Mouse (Mus musculus) kidney, embryonic 15.5 days (tissue): ENCODE measurements around the gene Cux1. TPM values are rescaled to one million over a fixed set of nuclear protein-coding genes. Genes with fewer than 3 reads are reported as not detected.
A peak's percentile ranks its signal among the peaks of the same experiment; 100 is the strongest.

ENCODE experiments used
- ATAC-seq: fragments of 200-750 bp; cut with Nextera tagmentation; replicated peaks from 2 replicates; pipeline ENCODE4 v1.8.0; 2017; ENCODE audit warnings: moderate TSS enrichment; ENCODE audit not compliant: low FRiP score
- H3K27ac ChIP-seq: fragments of 300-500 bp; sonication (generic); 2 replicates; pipeline ENCODE4 v1.5.1; 2015; ENCODE audit warnings: mild to moderate bottlenecking, inconsistent platforms
- H3K27me3 ChIP-seq: fragments of 300-500 bp; sonication (generic); 2 replicates; pipeline ENCODE4 v1.6.1; 2015; ENCODE audit warnings: inconsistent platforms
- H3K36me3 ChIP-seq: fragments of 300-500 bp; sonication (generic); 2 replicates; pipeline ENCODE4 v1.6.1; 2015; ENCODE audit warnings: inconsistent platforms
- H3K4me1 ChIP-seq: fragments of 300-500 bp; sonication (generic); 2 replicates; pipeline ENCODE4 v1.6.1; 2015; ENCODE audit warnings: inconsistent platforms
- H3K4me2 ChIP-seq: fragments of 300-500 bp; sonication (generic); 2 replicates; pipeline ENCODE4 v1.6.1; 2015; ENCODE audit warnings: moderate library complexity, mild to moderate bottlenecking, inconsistent platforms
- H3K4me3 ChIP-seq: fragments of 300-500 bp; sonication (generic); replicated peaks from 2 replicates; pipeline ENCODE4 v1.5.1; 2015; ENCODE audit warnings: mild to moderate bottlenecking, inconsistent platforms
- H3K9ac ChIP-seq: fragments of 300-500 bp; sonication (generic); 2 replicates; pipeline ENCODE4 v1.6.1; 2015; ENCODE audit warnings: mild to moderate bottlenecking, inconsistent platforms
- H3K9me3 ChIP-seq: fragments of 300-500 bp; sonication (generic); replicated peaks from 2 replicates; pipeline ENCODE4 v1.6.1; 2016; ENCODE audit warnings: inconsistent platforms
- WGBS: fragments of 180-500 bp; shearing (Covaris S2); methylation state at CpG from one replicate; pipeline ENCODE4 v1.1.7; 2015; ENCODE audit warnings: mixed read lengths; 5-methylcytosine and 5-hydroxymethylcytosine counted together
- polyA plus RNA-seq: library from polyadenylated mRNA; unstranded; fragments of >200 nt; fragmentation: Nextera tagmentation; extraction: Ambion mirVana; gene quantifications from 2 replicates; pipeline ENCODE4 v1.2.1, GENCODE M21; 2015

Cux1 gene
- polyA plus RNA-seq, 1 experiment from 2014 or later, result 110 TPM

DNA sequence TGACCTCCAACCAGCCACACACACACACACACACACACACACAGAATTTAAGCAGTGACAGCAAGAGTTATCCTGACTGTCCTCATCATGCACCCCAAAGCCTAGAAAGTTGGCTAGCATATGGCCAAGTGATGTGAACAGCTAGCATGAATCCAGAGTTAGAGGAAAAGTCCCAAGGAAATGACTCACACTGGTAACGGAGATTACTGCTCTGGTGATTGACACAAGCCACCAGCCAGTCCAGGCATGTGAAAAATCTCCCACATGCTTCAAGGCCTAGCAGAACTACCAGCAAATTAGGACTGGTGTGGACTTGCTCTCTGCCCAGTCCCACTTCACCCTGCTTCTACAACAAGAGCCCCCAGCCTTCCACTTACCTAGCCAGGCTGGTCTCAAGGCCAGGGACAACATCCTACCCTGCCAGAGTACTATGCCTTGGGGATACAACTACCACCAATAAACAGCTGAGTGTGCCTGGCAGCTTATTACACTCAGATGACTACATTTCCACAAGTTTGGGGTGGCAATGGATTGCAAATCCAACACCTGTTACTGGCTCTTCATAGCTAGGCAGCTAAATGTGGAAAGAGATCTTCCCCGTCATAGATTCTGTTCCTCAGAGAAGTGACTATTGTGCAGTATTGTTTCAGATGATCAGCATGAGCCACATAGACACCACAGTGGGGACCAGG is 35.5 kb downstream of the Cux1 start:
- H3K27ac ChIP-seq, result no peak overlapping the region
- H3K4me2 ChIP-seq, result no peak overlapping the region
- WGBS, result 78% methylated on average over 2 of the region's 2 CpGs
- ATAC-seq, result no peak
- H3K9me3 ChIP-seq, result no peaks in the 10 kb centered on the region
- H3K27me3 ChIP-seq, result no peaks in the 10 kb centered on the region
- H3K36me3 ChIP-seq, result no peaks in the 10 kb centered on the region
- no peak overlapping the region for H3K9ac ChIP-seq
- no peak overlapping the region for H3K4me3 ChIP-seq
- H3K4me1 ChIP-seq, result peaks cover 46% of the 10 kb centered on the region

DNA sequence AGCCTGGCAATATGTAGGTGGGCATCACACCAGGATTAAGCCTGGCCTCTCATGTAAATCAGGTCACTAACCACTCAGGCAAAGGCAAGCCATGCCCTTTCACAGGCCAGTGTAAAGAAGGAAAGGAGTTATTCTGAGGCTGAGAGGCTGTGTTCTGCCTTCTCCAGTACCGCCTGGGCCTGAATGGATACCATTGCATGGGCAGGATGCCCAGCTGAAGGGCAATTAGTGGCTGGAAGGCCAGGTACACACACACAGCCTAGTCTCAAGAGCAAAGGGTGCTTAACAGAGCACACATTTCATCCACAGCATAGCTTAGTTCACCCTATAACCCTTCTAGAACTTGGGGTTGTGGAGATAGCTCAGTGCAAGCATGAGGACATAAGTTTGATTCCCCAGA is 36.4 kb downstream of the Cux1 start:
- H3K9ac ChIP-seq, result no peak overlapping the region
- no peak for ATAC-seq
- H3K27ac ChIP-seq, result no peak overlapping the region
- H3K4me1 ChIP-seq, result peaks cover 46% of the 10 kb centered on the region
- H3K4me2 ChIP-seq, result no peak overlapping the region
- no peak overlapping the region for H3K4me3 ChIP-seq
- no peaks in the 10 kb centered on the region for H3K9me3 ChIP-seq
- 90% methylated on average over 1 of the region's 1 CpGs for WGBS
- no peaks in the 10 kb centered on the region for H3K36me3 ChIP-seq
- no peaks in the 10 kb centered on the region for H3K27me3 ChIP-seq

DNA sequence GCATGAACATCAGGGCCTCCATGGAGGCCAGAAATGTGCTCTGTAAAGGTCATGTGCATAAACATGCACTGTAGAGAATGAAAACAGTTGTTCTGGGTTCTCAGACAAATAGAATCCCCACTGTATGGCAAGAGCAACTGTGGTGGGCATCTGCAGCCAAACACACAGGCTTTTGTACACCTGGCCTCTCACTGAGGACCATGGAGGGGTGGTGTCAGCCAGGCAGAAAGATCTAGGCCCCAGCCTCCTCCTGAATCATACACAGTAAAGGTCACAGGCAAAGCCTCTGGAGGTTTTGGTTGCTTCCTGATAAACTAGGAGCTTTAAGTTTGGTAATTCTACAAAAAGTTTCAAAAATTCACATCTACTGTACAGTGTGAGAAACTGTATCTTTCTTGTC is 38.1 kb downstream of the Cux1 start:
- Histone ChIP-seq H3K4me3 (no peak overlapping the region), H3K27ac (no peak overlapping the region), H3K9me3 (no peaks in the 10 kb centered on the region), H3K4me1 (peaks cover 33% of the 10 kb centered on the region), H3K9ac (no peak overlapping the region), H3K4me2 (no peak overlapping the region), H3K27me3 (no peaks in the 10 kb centered on the region), H3K36me3 (no peaks in the 10 kb centered on the region)
- ATAC-seq, result no peak

DNA sequence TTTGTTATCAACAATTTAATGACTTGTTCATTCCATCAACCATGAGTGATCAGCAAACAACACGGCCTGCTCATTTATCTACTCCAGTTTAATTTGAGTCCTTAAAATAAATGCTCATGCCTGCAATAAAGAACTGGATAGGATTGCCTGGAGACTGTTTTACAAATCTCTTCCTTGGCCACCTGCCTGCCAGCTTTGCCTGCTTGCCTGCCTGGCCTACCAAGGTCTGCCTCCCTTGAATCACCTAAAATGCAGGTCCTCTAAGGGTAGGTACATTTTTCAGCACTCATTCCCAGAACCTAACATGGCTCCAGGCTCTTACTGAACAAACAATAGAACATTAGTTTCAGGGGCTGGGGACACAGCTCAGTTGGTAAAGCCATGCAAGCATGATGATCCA is 39.4 kb downstream of the Cux1 start:
- no peak for ATAC-seq
- Histone ChIP-seq H3K36me3 (no peaks in the 10 kb centered on the region), H3K9me3 (no peaks in the 10 kb centered on the region), H3K27me3 (no peaks in the 10 kb centered on the region), H3K4me1 (peaks cover 34% of the 10 kb centered on the region), H3K4me2 (no peak overlapping the region), H3K4me3 (no peak overlapping the region), H3K27ac (no peak overlapping the region), H3K9ac (no peak overlapping the region)
- WGBS, result 58% methylated on average over 1 of the region's 1 CpGs

DNA sequence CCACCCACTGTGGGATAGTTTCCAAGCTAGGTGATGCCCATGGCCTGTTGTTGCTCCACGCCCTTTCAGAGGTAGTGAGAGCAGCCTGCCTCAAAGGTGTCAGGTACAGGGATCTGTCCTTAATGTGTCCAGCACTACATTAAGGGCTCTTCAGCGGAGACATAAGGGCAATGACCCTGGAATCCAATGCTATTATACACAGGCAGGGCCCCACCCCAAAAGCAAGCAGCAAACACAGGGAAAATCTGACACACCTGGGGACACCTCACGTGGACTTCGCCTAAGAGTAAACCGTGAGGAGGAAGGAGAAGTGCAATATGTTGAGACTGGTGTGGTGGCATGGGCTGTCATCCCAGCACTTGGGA is 40.8 kb downstream of the Cux1 start:
- Histone ChIP-seq H3K9ac (no peak overlapping the region), H3K4me1 (peaks cover 36% of the 10 kb centered on the region), H3K4me2 (no peak overlapping the region), H3K27ac (no peak overlapping the region), H3K27me3 (no peaks in the 10 kb centered on the region), H3K4me3 (no peak overlapping the region), H3K36me3 (no peaks in the 10 kb centered on the region), H3K9me3 (no peaks in the 10 kb centered on the region)
- WGBS, result 91% methylated on average over 5 of the region's 5 CpGs
- ATAC-seq, result no peak

DNA sequence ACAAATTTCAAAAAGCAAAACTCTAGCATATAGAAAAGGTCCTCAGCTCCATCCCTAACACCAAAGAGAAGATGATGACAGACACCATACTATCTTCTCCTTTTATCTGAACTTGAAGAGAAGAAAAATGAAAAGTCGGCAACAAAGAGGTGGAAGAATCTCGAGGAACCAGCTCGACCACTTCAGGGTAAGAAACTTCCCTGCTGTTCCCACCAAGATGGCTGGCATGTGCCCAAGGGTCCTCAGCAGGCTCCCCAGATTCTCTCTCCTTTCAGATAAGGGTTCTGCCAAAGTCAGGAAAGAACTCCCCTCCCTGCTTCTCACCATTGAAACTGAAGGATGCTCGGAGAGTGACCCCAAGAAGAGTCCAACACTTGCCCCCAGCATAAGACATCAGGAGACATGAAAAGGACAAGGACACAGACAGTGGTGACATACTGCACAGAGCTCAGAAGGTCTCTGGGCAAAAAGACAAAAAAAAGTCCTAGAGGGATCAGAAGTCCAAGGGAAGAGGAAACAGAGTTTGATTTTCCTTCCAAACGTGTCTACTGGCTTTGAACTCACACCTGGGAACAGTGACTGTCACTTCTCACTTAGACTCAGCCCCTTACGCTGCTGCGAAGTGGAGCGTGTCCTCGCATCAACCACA is 41.3 kb downstream of the Cux1 start:
- 77% methylated on average over 9 of the region's 9 CpGs for WGBS
- Histone ChIP-seq H3K36me3 (no peaks in the 10 kb centered on the region), H3K9ac (no peak overlapping the region), H3K9me3 (no peaks in the 10 kb centered on the region), H3K4me1 (peaks cover 36% of the 10 kb centered on the region), H3K4me3 (no peak overlapping the region), H3K27me3 (no peaks in the 10 kb centered on the region), H3K4me2 (no peak overlapping the region), H3K27ac (no peak overlapping the region)
- ATAC-seq, result no peak

DNA sequence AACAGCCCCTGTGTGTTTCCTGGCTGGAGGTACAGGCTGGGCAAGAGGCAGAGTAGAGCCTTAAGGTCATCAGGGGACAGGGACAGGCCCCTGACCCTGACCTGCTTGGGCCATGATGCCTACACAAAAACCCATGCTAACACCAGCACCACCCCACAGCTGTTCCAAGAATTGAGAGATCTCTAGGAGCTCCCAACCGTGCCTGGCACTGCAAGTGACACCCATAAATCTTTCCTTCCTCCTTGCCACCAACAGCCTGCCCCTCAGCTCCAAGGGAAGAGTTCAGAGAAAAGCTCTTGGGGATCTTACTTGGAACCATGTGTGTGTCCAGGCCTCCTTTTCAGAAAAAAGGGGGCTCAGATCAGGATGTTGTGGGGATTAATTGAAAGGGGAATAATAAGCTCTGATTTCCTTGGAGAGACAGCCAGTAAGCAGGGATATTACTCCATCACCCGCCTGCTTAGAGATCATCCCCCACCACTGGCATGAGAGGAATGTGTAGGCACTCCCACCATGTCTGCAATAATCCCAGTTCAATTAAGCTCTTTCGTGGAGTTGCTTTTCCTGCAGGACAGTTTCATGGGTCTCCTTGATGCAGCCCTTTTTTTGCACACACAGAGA is 44.3 kb downstream of the Cux1 start:
- H3K9ac ChIP-seq, result no peak overlapping the region
- H3K9me3 ChIP-seq, result no peaks in the 10 kb centered on the region
- H3K27ac ChIP-seq, result peak overlapping the region; percentile 80
- H3K4me1 ChIP-seq, result peaks cover 45% of the 10 kb centered on the region
- H3K4me2 ChIP-seq, result no peak overlapping the region
- no peak overlapping the region for H3K4me3 ChIP-seq
- H3K27me3 ChIP-seq, result no peaks in the 10 kb centered on the region
- WGBS, result 12% methylated on average over 3 of the region's 3 CpGs
- no peaks in the 10 kb centered on the region for H3K36me3 ChIP-seq
- ATAC-seq, result peak; percentile 62; the same call in 1 of the 2 replicates

DNA sequence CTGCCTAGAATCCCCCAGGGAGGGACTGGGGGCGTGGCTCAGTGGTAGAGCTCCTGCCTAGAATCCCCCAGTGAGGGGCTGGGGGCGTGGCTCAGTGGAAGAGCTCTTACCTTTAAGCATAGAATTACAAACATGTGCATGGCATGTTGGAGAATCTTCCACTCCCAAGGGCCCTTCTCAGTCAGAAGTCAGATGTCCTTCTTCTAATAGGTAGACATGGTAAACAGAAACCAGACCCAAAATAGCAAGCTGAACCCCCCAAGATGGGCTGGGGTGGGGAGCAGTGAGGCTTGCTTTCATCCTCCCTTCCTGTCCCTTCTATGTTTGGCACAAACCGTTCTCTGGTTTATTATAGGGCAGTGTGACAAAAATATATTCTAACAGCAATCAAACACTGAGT is 45.6 kb downstream of the Cux1 start:
- no peaks in the 10 kb centered on the region for H3K36me3 ChIP-seq
- H3K9ac ChIP-seq, result no peak overlapping the region
- H3K9me3 ChIP-seq, result no peaks in the 10 kb centered on the region
- no peak for ATAC-seq
- peaks cover 50% of the 10 kb centered on the region for H3K4me1 ChIP-seq
- H3K4me2 ChIP-seq, result no peak overlapping the region
- no peak overlapping the region for H3K4me3 ChIP-seq
- no peak overlapping the region for H3K27ac ChIP-seq
- no peaks in the 10 kb centered on the region for H3K27me3 ChIP-seq
- WGBS, result 85% methylated on average over 3 of the region's 3 CpGs

DNA sequence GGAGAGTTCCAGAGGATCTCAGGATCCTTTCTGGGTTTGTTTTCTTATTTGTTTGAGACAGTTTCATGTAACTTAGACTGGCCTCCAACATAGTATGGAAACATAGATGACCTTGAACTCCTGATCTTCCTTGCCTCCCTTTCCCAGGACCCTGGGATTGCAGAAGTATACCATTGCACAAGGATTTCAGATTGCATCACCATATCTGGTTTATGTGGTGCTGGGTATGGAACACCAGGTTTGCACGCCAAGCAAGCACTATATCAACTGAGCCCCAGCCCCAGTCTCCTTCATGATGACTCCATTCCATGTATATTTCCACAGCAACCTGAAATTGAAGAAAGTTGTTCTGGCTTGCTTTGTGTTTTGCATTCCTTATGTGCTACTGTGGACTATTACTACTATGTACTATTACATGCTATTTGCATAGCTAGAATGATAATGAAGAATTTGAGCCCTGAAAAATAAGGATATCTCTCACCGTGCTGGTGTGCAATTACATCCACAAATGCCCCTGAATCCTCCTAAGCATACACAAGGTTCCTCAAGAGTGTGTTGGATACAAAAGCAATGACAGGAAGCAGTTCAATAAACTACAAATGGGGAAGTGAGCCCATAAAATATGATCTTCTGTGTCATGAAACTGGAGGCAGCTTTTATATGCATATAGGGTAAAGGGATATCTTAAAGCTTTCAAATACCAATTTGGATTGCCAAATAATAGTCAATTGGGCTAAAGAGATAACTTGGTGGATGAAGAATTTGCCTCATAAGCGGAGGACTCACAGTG is 48.4 kb downstream of the Cux1 start:
- H3K9me3 ChIP-seq, result no peaks in the 10 kb centered on the region
- no peaks in the 10 kb centered on the region for H3K36me3 ChIP-seq
- 89% methylated on average over 3 of the region's 3 CpGs for WGBS
- ATAC-seq, result no peak
- no peak overlapping the region for H3K9ac ChIP-seq
- no peak overlapping the region for H3K27ac ChIP-seq
- H3K4me2 ChIP-seq, result no peak overlapping the region
- no peak overlapping the region for H3K4me3 ChIP-seq
- H3K27me3 ChIP-seq, result no peaks in the 10 kb centered on the region
- H3K4me1 ChIP-seq, result peaks cover 63% of the 10 kb centered on the region

DNA sequence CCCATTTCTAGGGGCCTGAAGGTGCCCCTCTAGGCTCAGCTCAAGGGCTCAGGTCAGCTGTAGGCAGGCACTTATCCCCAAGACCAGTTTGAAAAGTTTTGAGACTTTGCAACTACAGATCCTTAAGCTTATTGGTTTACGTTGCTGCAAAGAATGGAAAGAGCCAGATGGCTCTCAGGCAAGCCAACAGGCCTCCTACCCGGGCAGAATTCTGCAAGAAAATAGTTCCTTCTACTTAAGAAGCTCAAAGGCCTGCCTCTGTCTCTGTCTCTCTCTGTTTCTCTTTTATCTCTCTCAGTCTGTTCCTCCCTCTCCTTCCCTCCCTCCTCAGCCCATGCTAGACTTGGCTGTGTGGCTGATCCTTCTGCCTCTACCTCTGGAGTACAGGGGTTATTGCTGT is 49.8 kb downstream of the Cux1 start:
- Histone ChIP-seq H3K9ac (no peak overlapping the region), H3K27ac (no peak overlapping the region), H3K27me3 (no peaks in the 10 kb centered on the region), H3K9me3 (no peaks in the 10 kb centered on the region), H3K4me1 (peaks cover 53% of the 10 kb centered on the region), H3K4me3 (no peak overlapping the region), H3K4me2 (no peak overlapping the region), H3K36me3 (no peaks in the 10 kb centered on the region)
- no peak for ATAC-seq
- WGBS, result 68% methylated on average over 2 of the region's 2 CpGs

DNA sequence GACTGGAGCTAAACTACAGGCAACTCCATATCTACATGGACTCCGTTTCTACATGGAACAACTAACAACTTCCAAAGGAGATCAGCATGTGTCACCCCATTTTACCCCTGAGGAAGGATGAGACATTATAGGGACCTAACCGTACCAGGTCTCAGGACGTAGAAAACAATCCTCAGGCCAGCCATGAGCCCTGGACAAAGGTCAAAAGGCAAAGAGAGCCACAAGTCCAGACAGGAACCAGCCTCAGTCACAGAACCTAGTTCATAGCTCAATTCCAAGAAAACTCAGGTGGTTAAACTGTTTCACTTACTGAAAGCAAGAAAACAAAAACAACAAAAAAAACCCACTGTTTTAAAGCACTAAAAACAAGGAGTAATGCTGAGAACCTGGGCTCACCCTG is 50.7 kb downstream of the Cux1 start:
- Histone ChIP-seq H3K36me3 (no peaks in the 10 kb centered on the region), H3K4me1 (peaks cover 53% of the 10 kb centered on the region), H3K27ac (no peak overlapping the region), H3K9ac (no peak overlapping the region), H3K27me3 (no peaks in the 10 kb centered on the region), H3K4me3 (no peak overlapping the region), H3K9me3 (no peaks in the 10 kb centered on the region), H3K4me2 (no peak overlapping the region)
- 79% methylated on average over 3 of the region's 3 CpGs for WGBS
- no peak for ATAC-seq

DNA sequence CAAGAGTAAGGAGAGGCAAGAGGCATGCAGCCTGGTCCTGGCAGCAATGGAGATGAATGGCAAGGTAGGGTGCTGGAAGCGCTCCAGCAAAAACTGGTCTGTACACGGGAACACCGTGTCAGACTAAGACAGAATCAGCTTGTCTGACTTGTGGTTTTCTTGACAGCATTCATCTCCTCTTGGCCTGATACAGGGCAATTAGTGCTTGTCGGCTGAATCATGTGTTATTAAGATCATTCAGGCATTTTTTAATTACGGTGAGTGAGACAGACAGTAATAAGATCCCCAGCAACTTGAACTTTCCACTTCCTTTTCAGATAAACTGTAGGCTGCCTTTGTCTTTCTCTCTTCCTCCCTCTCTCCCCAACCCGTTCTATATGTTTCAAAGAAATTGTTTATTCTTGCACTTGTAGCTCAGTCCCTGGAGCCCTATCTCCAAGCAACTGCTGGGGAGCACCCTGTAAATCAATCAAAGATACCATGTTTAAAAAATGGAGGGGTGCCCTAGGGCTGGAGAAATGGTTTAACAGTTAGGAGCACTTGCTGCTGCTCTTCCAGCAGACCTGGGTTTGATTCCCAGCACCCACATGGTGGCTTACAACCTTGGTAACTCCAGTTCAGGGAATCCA is 53.1 kb downstream of the Cux1 start:
- Histone ChIP-seq H3K4me1 (peaks cover 55% of the 10 kb centered on the region), H3K4me3 (no peak overlapping the region), H3K27me3 (no peaks in the 10 kb centered on the region), H3K27ac (0 out of 2 replicates have a peak overlapping the region, but pooled peaks have one; percentile 14), H3K9ac (no peak overlapping the region), H3K4me2 (no peak overlapping the region), H3K9me3 (no peaks in the 10 kb centered on the region), H3K36me3 (no peaks in the 10 kb centered on the region)
- 26% methylated on average over 6 of the region's 6 CpGs for WGBS
- ATAC-seq, result no peak
